Mouse (Mus musculus) G1E (cell line): ENCODE measurements around the gene Myt1l.

Source experiments
- CTCF ChIP-seq: IDR thresholded peaks from 2 replicates; pipeline ENCODE4 v1.5.1; 2012; ENCODE audit warnings: low read depth, low read length, inconsistent platforms, mixed read lengths
- POLR2AphosphoS5 ChIP-seq: IDR thresholded peaks from 2 replicates; pipeline ENCODE4 v1.6.1; 2012; ENCODE audit warnings: low read depth, low read length, inconsistent platforms; ENCODE audit not compliant: insufficient replicate concordance

- TF ChIP-seq POLR2AphosphoS5, result no peak
- TF ChIP-seq CTCF, result no peak
These were observed 121.4 kb downstream of the Myt1l start for GRCm38 (mm10) chr12:29649510-29650152.
